Mouse (Mus musculus): ENCODE results near the gene Kctd11. TPM values are rescaled to one million over a fixed set of nuclear protein-coding genes. Genes with fewer than 3 reads are reported as not detected.
"Not testable (repeated sequence)": the region's sequence is repeated elsewhere in the genome, so short reads cannot be mapped to it uniquely, and the experiment has no call there.

Gene Kctd11
- polyA plus RNA-seq, 1 experiment from 2014 or later = 1.7 TPM

GRCm38 (mm10) chr11:69917379-69917948 is 36.3 kb upstream of the Kctd11 start:
- ATAC-seq (ENCODE audit: low FRiP score) = no peak
- no peaks in the 10 kb centered on the region for H3K9me3 ChIP-seq
- peaks cover 58% of the 10 kb centered on the region for H3K36me3 ChIP-seq (replicated peaks)
- H3K4me2 ChIP-seq = no peak overlapping the region
- 85% methylated on average over 8 of the region's 8 CpGs for WGBS
- peaks cover 49% of the 10 kb centered on the region for H3K4me1 ChIP-seq
- H3K27ac ChIP-seq = no peak overlapping the region
- H3K4me3 ChIP-seq (replicated peaks) = no peak overlapping the region
- no peaks in the 10 kb centered on the region for H3K27me3 ChIP-seq
- peak overlapping the region; percentile 3; the same call in 1 of the 2 replicates for H3K9ac ChIP-seq

GRCm38 (mm10) chr11:69916652-69917378 is 35.6 kb upstream of the Kctd11 start:
- H3K36me3 ChIP-seq (replicated peaks) = peaks cover 64% of the 10 kb centered on the region

GRCm38 (mm10) chr11:69915667-69916627 is 34.7 kb upstream of the Kctd11 start:
- no peaks in the 10 kb centered on the region for H3K27me3 ChIP-seq
- H3K9me3 ChIP-seq = no peaks in the 10 kb centered on the region
- no peak overlapping the region for H3K9ac ChIP-seq
- peaks cover 73% of the 10 kb centered on the region for H3K36me3 ChIP-seq (replicated peaks)
- ATAC-seq (ENCODE audit: low FRiP score) = no peak
- peak overlapping the region; percentile 15; the same call in 1 of the 2 replicates for H3K4me3 ChIP-seq (replicated peaks)
- peak overlapping the region; percentile 100 for H3K4me2 ChIP-seq
- H3K27ac ChIP-seq = no peak overlapping the region
- H3K4me1 ChIP-seq = peaks cover 46% of the 10 kb centered on the region
- 76% methylated on average over 5 of the region's 5 CpGs for WGBS

More at GRCm38 (mm10) chr11:69916652-69917378, 35.6 kb upstream of the Kctd11 start:
- not testable (repeated sequence) for H3K9me3 ChIP-seq; H3K27me3 ChIP-seq; H3K4me3 ChIP-seq (replicated peaks); H3K4me2 ChIP-seq; H3K27ac ChIP-seq; ATAC-seq (ENCODE audit: low FRiP score)
- Histone ChIP-seq H3K9ac (peak overlapping the region; percentile 3; the same call in 1 of the 2 replicates), H3K4me1 (peaks cover 46% of the 10 kb centered on the region)
- WGBS = 65% methylated on average over 7 of the region's 7 CpGs

GRCm38 (mm10) chr11:69914917-69915430 is 33.8 kb upstream of the Kctd11 start:
- Histone ChIP-seq H3K9ac (peak overlapping the region; percentile 90), H3K4me1 (peaks cover 46% of the 10 kb centered on the region), H3K9me3 (no peaks in the 10 kb centered on the region), H3K4me2 (peak overlapping the region; percentile 100), H3K4me3 (replicated peaks) (peak overlapping the region; percentile 89), H3K27me3 (no peaks in the 10 kb centered on the region), H3K27ac (no peak overlapping the region), H3K36me3 (replicated peaks) (peaks cover 83% of the 10 kb centered on the region)
- 42% methylated on average over 9 of the region's 9 CpGs for WGBS
- no peak for ATAC-seq (ENCODE audit: low FRiP score)

GRCm38 (mm10) chr11:69914372-69914764 is 33.2 kb upstream of the Kctd11 start:
- H3K9me3 ChIP-seq = no peaks in the 10 kb centered on the region
- peak overlapping the region; percentile 89 for H3K4me3 ChIP-seq (replicated peaks)
- peak overlapping the region; percentile 90 for H3K27ac ChIP-seq
- H3K4me1 ChIP-seq = peaks cover 41% of the 10 kb centered on the region
- WGBS = 2% methylated on average over 17 of the region's 17 CpGs
- H3K4me2 ChIP-seq = peak overlapping the region; percentile 100
- no peak for ATAC-seq (ENCODE audit: low FRiP score)
- peak overlapping the region; percentile 90 for H3K9ac ChIP-seq
- H3K27me3 ChIP-seq = no peaks in the 10 kb centered on the region
- H3K36me3 ChIP-seq (replicated peaks) = peaks cover 89% of the 10 kb centered on the region

GRCm38 (mm10) chr11:69913554-69914371 is 32.6 kb upstream of the Kctd11 start, which contains the start of gene Gps2:
Gps2 (plus strand) TSS chr11:69913888.
- Histone ChIP-seq H3K9ac (peak within 1 kb of the TSS; percentile 90), H3K27me3 (no peaks in the 10 kb centered on the region), H3K4me3 (replicated peaks) (peak within 1 kb of the TSS; percentile 89), H3K4me2 (peak within 1 kb of the TSS; percentile 100), H3K4me1 (peaks cover 34% of the 10 kb centered on the region), H3K36me3 (replicated peaks) (peaks cover 89% of the 10 kb centered on the region), H3K9me3 (no peaks in the 10 kb centered on the region), H3K27ac (peak within 1 kb of the TSS; percentile 90)
- WGBS = 1% methylated on average over 61 of the region's 61 CpGs
- ATAC-seq (ENCODE audit: low FRiP score) = peak; percentile 87

GRCm38 (mm10) chr11:69912716-69913530 is 31.7 kb upstream of the Kctd11 start:
- peaks cover 89% of the 10 kb centered on the region for H3K36me3 ChIP-seq (replicated peaks)
- peak; percentile 21 for ATAC-seq (ENCODE audit: low FRiP score)
- WGBS = 81% methylated on average over 15 of the region's 15 CpGs

GRCm38 (mm10) chr11:69911701-69912100 is 30.5 kb upstream of the Kctd11 start:
- 95% methylated on average over 6 of the region's 6 CpGs for WGBS
- Histone ChIP-seq H3K27me3 (no peaks in the 10 kb centered on the region), H3K9me3 (no peaks in the 10 kb centered on the region), H3K4me2 (no peak overlapping the region), H3K27ac (no peak overlapping the region), H3K4me3 (replicated peaks) (no peak overlapping the region), H3K36me3 (replicated peaks) (peaks cover 89% of the 10 kb centered on the region), H3K4me1 (peaks cover 32% of the 10 kb centered on the region), H3K9ac (no peak overlapping the region)
- no peak for ATAC-seq (ENCODE audit: low FRiP score)

More at GRCm38 (mm10) chr11:69912716-69913530, 31.7 kb upstream of the Kctd11 start:
- Histone ChIP-seq H3K4me2 (peak overlapping the region; percentile 100), H3K4me3 (replicated peaks) (peak overlapping the region; percentile 89), H3K27ac (peak overlapping the region; percentile 90), H3K27me3 (no peaks in the 10 kb centered on the region), H3K9me3 (no peaks in the 10 kb centered on the region), H3K9ac (peak overlapping the region; percentile 90), H3K4me1 (peaks cover 32% of the 10 kb centered on the region)

GRCm38 (mm10) chr11:69910781-69911560 is 29.8 kb upstream of the Kctd11 start:
- no peaks in the 10 kb centered on the region for H3K9me3 ChIP-seq
- no peak overlapping the region for H3K27ac ChIP-seq
- no peak overlapping the region for H3K9ac ChIP-seq
- no peak overlapping the region for H3K4me3 ChIP-seq (replicated peaks)
- no peak overlapping the region for H3K4me2 ChIP-seq
- peaks cover 28% of the 10 kb centered on the region for H3K4me1 ChIP-seq
- no peaks in the 10 kb centered on the region for H3K27me3 ChIP-seq
- ATAC-seq (ENCODE audit: low FRiP score) = no peak
- peaks cover 89% of the 10 kb centered on the region for H3K36me3 ChIP-seq (replicated peaks)
- WGBS = 95% methylated on average over 17 of the region's 17 CpGs

- no peak overlapping the region for H3K9ac ChIP-seq
- H3K9me3 ChIP-seq = no peaks in the 10 kb centered on the region
- 95% methylated on average over 8 of the region's 8 CpGs for WGBS
- no peak overlapping the region for H3K27ac ChIP-seq
- no peak overlapping the region for H3K4me3 ChIP-seq (replicated peaks)
- H3K4me1 ChIP-seq = peaks cover 21% of the 10 kb centered on the region
- ATAC-seq (ENCODE audit: low FRiP score) = no peak
- H3K27me3 ChIP-seq = no peaks in the 10 kb centered on the region
- no peak overlapping the region for H3K4me2 ChIP-seq
- H3K36me3 ChIP-seq (replicated peaks) = peaks cover 89% of the 10 kb centered on the region
Measured at GRCm38 (mm10) chr11:69910177-69910576, 29.0 kb upstream of the Kctd11 start.
